Mouse (Mus musculus) C2C12 (cell line): ENCODE measurements at regions not wholly inside any gene's neighbourhood (a gene's known extent, or its start where the extent isn't known, plus 50 kb on each side); places are given as distances from the start of the nearest gene placed in this dataset.

Experiments used
- CEBPB ChIP-seq: IDR thresholded peaks from one replicate; pipeline ENCODE4 v1.6.1; 2011; ENCODE audit warnings: low read depth, mild to moderate bottlenecking, control low read depth, moderate library complexity
- CTCF ChIP-seq: IDR thresholded peaks from one replicate; pipeline ENCODE4 v1.5.1; 2011; ENCODE audit not compliant: control insufficient read depth, insufficient read depth, insufficient read length
- FOSL1 ChIP-seq: IDR thresholded peaks from one replicate; pipeline ENCODE4 v1.8.0; 2011; ENCODE audit warnings: mild to moderate bottlenecking, low read length; ENCODE audit not compliant: poor library complexity, insufficient read depth, severe bottlenecking
- MAX ChIP-seq: IDR thresholded peaks from one replicate; pipeline ENCODE4 v1.6.1; 2011; ENCODE audit warnings: mild to moderate bottlenecking, control low read depth
- MYOD1 ChIP-seq: IDR thresholded peaks from one replicate; pipeline ENCODE4 v1.6.1; 2011; ENCODE audit warnings: low read depth; ENCODE audit not compliant: control insufficient read depth, insufficient read length
- MYOG ChIP-seq: IDR thresholded peaks from one replicate; pipeline ENCODE4 v1.6.1; 2011; ENCODE audit not compliant: control insufficient read depth, insufficient read length; ENCODE audit errors: extremely low read depth
- USF1 ChIP-seq: IDR thresholded peaks from one replicate; pipeline ENCODE4 v1.6.1; 2011; ENCODE audit warnings: low read depth, mild to moderate bottlenecking, control low read depth, moderate library complexity

DNA sequence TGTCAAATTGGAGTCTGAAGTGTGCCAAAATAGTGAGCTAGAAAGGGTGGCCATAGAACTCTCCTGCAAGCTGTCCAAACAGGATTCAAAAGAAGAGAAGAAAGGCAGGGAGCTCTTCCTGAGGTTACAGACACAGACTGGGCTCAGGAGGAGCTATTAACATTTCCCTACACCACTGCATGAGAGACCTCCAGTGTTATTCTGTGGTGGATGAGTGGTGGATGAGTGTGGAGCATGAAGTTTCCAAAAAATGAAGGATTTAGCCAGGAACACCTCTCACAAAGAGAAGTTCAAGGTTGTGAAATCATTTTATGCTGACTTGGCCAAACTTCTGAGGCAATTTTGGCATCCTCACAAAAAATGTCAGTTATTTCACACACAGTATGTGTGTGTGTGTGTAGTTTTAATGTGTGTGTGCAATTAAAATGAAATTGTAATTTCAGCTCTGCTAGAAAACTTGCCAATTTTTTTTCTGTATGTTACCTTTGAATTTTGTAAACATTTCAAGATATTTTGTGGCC lies 388.5 kb upstream of the Gm765 start:
- TF ChIP-seq MYOD1: no peak
- no peak for TF ChIP-seq CEBPB
- no peak for TF ChIP-seq MYOG
- no peak for TF ChIP-seq CTCF
- no peak for TF ChIP-seq FOSL1
- TF ChIP-seq MAX: no peak
- TF ChIP-seq USF1: no peak
